Mouse (Mus musculus) gastrocnemius, adult 8-10 months (tissue): ENCODE results near the gene C130060K24Rik. TPM values are rescaled to one million over a fixed set of nuclear protein-coding genes. Genes with fewer than 3 reads are reported as not detected.

Source experiments
- DNase-seq, 2 experiments: peaks; one replicate each; pipeline ENCODE4 v3.0.0; 2022; ENCODE audit warnings: low spot score in 2 of 2
- total RNA-seq, 4 experiments: library from RNA; stranded (reverse); gene quantifications; 2 replicates each; pipeline ENCODE4 v1.2.4; 2022

Gene C130060K24Rik
- not detected for total RNA-seq

- no peak for DNase-seq
Observed at GRCm38 (mm10) chr6:65380918-65381772, at the start of gene C130060K24Rik. TSS of gene C130060K24Rik (plus strand) at chr6:65381105.

DNA sequence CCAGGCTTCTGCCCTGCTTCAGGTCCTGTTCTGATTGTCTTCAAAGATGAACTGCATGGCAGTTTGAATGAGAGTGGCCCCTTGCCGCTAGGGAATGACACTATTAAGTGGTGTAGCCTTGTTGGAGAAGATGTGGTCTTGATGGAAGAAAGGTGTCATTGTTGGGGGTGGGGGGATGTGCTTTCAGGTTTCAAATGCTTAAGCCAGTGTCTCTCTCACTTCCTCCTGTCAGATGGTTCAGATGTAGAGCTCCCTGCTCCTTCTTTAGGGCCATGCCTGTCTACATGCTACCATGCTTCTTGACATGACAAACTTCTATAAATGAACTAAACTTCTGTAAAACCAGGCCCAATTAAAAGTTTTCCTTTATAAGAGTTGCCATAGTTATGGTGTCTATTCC lies 46.7 kb upstream of the C130060K24Rik start:
- DNase-seq: no peak

DNA sequence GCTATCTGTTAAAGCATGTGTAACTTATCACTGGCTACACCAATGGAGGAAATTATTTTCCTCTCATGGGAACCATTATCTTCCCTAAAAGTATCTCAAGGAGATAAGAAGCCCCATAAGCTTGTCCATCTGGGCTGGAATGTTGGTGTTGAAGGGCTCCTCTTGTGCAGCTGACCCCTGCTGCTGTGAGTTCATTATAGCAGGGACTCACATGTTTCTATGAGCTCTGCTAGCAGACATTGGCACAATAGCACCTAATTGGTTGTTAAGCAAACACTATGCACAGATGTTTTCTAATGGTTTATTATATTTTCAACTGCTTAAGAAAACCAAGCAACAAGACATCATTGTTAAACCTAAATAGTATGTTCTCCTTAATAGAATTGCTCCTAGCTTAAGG lies 41.5 kb upstream of the C130060K24Rik start:
- DNase-seq: no peak

DNA sequence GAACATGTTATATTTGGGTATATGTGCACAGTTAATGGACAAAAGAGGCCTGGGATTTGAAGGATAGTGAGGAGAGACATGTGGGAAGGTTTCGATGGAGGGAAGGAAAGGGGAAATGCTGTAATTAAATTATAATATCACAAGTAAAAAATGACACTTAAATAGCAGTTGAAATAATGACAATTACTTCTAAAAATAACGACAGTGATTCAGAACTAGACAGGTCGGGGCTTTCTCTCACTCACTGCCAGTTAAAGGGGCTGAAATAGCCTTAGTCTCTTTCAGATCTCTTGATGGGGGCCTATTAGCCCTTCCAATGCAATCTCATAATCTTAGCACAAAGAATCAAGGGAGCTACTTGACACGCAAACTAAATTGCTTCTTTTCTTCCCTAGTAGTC lies 39.5 kb upstream of the C130060K24Rik start:
- no peak for DNase-seq

GRCm38 (mm10) chr6:65347736-65348135 lies 33.2 kb upstream of the C130060K24Rik start:
- no peak for DNase-seq

DNA sequence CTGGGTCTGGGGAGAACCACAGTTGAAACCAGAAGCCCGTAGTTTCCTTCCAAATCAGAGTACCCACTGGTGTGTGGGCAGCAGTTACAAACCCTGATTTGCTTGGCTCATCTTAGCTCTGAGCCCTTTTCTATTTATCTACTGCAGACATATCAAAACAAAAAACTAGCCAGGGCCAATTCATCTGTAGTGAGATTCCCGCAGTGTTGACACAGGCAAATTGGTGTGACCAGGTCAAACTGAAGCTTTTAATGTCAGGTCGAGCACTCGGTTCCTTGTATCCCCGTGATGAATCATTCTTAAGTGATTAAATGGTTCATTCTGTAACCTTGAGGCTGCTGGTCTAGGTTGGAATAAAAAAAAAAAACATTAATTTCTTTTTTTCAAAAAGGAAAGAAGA lies 32.6 kb upstream of the C130060K24Rik start:
- no peak for DNase-seq

DNA sequence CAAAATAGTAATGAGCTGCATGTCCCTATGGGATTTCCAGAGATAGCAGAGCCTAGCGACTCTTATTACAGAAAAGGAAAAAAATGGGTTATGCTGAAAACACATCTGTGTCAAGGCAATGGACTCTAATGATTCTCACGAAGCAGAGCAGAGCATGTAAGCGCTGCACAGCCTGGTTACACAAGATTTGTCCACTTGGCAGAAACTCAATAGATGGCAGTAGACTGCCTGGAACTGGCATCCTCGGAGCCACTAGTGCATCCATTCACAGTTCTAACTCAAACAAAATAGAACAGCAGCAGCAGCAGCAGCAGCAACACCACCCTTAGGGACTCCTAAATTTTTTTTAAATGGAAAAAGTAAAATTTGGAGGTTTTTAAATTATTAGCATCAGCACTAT lies 29.3 kb upstream of the C130060K24Rik start:
- no peak for DNase-seq

DNA sequence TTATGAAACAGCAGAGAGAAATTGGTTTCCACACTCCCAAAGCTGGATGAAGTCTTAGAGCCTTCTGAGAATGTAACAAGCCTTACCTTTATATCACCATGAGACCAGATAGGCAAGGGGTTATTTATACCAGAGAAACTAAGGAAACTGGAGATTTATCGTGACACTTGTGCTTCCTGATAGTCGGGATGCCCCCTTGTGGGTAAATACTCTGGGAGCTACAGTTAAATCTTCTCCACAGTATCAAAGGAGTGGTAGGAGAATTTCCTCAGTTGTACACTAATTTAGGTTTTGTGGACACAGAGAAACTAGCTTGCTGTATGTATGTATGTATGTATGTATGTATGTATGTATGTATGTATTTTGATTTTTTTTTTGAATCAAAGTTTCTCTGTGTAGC lies 5.0 kb upstream of the C130060K24Rik start:
- no peak for DNase-seq

DNA sequence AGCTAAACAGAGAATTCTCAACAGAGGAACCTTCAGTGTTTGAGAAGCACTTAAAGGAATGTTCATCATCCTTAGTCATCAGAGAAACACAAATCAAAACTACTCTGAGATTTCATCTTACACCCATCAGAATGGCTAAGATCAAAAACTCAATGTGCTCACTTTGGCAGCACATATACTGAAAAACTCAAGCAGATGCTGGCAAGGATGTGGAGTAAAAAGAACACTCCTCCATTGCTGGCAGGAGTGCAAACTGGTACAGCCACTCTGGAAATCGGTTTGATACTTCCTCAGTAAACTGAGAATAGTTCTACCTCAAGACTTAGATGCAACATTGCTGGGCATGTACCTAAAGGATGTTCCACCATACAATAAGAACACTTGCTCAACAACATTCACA lies 41.0 kb downstream of the C130060K24Rik start:
- DNase-seq: no peak

DNA sequence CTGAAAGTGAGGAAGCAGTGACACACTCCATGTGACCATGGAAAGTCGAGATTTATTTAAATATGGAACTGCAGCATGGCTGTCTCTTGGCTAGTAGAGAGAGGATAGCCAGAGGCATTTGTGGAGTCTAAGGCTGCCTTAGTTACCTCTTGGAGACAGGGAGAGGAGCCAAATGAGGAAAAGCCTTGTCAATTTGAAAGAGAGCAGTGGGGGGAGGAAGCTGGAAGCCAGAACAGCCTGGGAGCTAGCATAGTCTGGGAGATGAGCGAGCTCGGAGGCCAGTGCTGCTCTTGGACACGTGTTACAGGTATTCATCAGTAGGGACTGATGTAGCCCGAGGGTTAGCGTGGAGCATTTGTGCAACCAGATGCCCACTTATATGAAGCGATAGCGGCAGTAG lies 46.2 kb downstream of the C130060K24Rik start:
- no peak for DNase-seq

DNA sequence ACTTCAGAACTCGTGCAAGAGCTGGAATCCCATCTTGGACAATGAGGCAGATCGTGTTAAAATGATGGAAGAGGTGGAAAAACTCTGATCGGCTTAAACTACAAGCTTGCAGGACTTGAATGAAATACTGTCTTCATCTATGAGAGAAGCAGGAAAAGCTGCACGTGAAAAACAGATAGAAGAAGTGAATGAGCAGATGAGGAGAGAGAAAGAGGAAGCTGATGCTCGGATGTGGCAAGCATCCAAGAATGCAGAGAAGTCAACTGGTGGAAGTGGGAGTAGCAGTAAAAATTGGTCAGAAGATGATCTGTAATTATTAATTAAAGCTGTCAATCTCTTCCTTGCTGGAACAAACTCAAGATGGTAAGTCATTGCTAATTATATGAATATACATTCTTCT lies 52.3 kb downstream of the C130060K24Rik start:
- DNase-seq: no peak

DNA sequence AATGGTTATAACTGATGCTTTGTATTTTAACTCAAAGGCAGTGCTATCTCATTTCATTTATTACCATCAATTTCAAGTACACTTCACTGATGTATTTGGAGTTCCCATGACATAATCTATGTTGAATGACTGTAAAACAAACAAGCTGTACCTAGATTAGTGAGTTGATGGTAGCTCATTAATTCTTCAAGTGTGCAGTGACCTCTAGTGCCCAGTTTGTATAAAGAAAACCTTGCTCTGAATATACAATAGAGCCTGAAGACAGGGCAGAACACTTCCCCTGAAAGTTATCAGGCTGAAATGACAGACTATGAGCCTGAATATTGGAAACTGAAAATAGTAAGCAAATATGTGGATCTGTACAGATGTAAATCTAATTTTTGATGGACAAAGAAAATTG lies 72.6 kb downstream of the C130060K24Rik start:
- no peak for DNase-seq

DNA sequence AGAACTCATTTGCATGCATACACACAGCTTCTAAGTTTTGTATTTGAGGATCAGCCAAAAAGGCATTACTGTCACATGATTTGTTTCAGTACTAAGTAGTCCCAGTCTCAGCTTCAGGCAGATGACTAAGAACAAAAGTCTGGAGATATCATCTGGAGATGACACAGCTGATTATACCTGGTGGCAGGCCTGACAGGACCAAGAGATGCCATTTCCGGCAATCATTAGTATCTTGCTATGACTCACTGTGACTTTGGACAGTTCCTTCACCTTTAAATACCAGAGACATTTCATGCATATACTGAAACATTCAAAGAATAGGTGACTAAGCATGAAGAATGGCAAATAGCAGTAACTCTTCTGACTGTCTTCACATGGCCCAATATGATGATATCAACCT lies 84.4 kb downstream of the C130060K24Rik start:
- DNase-seq: no peak

GRCm38 (mm10) chr6:65470320-65470719 lies 89.4 kb downstream of the C130060K24Rik start:
- no peak for DNase-seq

DNA sequence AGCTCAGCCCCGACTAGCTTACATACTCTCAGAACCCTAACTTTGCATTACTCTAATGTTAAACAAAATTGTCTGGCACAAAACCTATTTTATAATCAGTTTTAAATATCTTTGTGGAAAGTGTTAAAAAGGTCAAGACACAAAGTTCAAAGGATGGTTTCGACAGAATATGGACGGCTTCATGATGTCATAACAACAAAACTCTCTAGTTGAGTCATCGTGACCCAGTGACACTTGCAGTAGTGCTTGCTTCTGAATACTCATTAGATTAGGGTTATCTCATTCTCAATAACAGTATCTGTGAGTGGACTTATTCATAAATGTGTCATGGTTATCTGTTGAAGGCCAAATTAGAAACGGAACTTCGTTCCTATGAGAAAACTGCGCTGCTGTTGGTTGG lies 91.5 kb downstream of the C130060K24Rik start:
- no peak for DNase-seq

- DNase-seq: no peak
Observed at GRCm38 (mm10) chr6:65498786-65499185, 117.9 kb downstream of the C130060K24Rik start.

Other genes with a start within 250 kb of the C130060K24Rik start
- gene Hpgds, start 236.2 kb upstream of the C130060K24Rik start, total RNA-seq: 1 to 10 TPM in 1 of 4 experiments, under 1 TPM in 3; 0.07 to 1.3 (median 0.47) TPM
- gene Tnip3, start 144.2 kb downstream of the C130060K24Rik start, total RNA-seq: not detected